Mouse (Mus musculus): Measurements from ENCODE around the gene Clpp. TPM values are rescaled to one million over a fixed set of nuclear protein-coding genes. Genes with fewer than 3 reads are reported as not detected.

Clpp gene
- polyA plus RNA-seq, 1 experiment from 2014 or later, result 158 TPM

DNA sequence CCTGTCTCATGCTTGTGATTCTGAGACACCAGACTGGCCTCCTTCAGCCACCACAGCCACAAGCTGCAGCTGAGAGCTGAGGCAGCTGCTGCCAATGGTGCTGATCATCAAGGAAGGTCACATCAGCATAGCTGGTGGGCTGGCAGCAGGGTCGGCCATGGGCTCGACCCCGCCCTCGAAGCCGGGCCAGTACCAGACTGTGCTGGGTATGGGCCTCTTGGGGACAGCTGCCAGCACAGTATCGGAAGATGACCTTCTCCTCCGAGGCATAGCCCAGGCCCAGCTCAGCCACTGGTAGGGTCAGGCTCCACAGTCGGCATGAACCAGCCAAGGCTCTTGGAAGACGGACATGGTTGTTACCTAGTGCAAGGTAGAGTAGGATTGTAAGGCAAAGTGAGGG lies 9.3 kb downstream of the Clpp start:
- Histone ChIP-seq H3K27ac (ENCODE audit: low read depth) (no peak overlapping the region), H3K9ac (no peak overlapping the region), H3K4me3 (ENCODE audit: low read depth, low read length) (no peak overlapping the region), H3K27me3 (ENCODE audit: insufficient read depth, low read length) (no peaks in the 10 kb centered on the region), H3K9me3 (ENCODE audit: low read depth, low read length) (no peaks in the 10 kb centered on the region), H3K36me3 (ENCODE audit: insufficient read depth) (peaks cover 68% of the 10 kb centered on the region), H3K4me1 (ENCODE audit: insufficient read depth) (peaks cover 4% of the 10 kb centered on the region; the same call in 1 of the 2 replicates), H3K4me2 (no peak overlapping the region)
- TF ChIP-seq CTCF (IDR thresholded peaks at IDR 0.05; ENCODE audit: low read depth), result no peak
- WGBS, result 89% methylated on average over 9 of the region's 9 CpGs
- DNase-seq, result no peak
- ATAC-seq (ENCODE audit: insufficient read depth), result no peak

DNA sequence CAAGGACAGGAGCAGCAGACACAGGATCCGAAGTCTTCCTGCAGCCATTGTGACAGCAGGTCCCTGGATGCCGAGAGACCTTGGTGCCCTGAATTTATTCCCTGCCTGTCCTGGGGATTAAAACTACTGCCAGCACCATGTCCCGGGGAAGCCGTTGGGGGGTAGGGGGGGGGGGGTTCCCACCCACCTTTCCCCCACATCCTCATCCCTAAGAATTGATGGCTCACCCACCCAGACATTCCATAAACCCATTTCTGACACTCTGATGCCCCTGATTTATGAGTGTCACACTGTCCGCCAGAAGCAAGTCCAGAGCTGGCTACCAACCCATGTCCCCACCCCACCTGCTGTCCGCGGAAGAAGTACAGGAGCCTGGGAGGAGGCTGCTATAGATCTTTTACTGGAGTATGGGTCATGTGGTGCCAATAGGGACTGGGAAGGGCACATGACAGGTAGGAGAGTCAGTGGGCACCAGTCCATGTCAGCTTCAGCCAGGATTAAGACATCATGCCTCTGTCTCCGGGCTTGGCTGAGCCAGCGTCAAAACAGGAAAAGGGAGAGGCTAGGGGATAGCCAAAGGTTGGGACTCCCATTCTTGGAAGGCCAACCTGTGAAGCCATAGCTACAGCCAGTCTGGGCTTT lies 10.0 kb downstream of the Clpp start, which contains the start of gene Pspn:
TSS of gene Pspn (minus strand) at position 51 of the 642 bp plus-strand sequence.
- no peak for TF ChIP-seq CTCF (IDR thresholded peaks at IDR 0.05; ENCODE audit: low read depth)
- Histone ChIP-seq H3K9me3 (ENCODE audit: low read depth, low read length) (no peaks in the 10 kb centered on the region), H3K4me2 (no peak within 1 kb of the TSS), H3K9ac (no peak within 1 kb of the TSS), H3K27ac (ENCODE audit: low read depth) (no peak within 1 kb of the TSS), H3K27me3 (ENCODE audit: insufficient read depth, low read length) (no peaks in the 10 kb centered on the region), H3K4me1 (ENCODE audit: insufficient read depth) (peaks cover 4% of the 10 kb centered on the region; the same call in 1 of the 2 replicates), H3K4me3 (ENCODE audit: low read depth, low read length) (no peak within 1 kb of the TSS), H3K36me3 (ENCODE audit: insufficient read depth) (peaks cover 67% of the 10 kb centered on the region)
- ATAC-seq (ENCODE audit: insufficient read depth) (no peak), DNase-seq (no peak)
- WGBS, result 78% methylated on average over 9 of the region's 9 CpGs

DNA sequence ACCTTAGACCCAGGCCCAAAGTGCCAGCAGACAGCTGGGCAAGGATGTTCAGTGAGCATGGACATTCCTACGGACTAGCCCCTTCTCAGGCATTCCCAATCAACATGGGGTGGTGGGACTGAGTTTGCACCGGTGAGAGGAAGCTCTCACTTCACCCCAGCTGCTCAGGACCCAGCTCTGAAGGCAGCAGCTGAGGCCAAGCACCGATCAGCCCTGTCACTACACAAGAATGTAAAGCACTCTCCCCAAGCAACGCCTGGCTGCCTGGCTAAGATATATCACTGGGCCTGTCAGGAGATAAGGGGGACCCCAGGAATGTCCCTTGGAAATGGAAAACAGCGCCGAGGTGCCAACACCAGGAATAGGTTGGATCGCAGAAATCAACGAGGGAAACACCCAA lies 11.1 kb downstream of the Clpp start:
- H3K9me3 ChIP-seq (ENCODE audit: low read depth, low read length), result no peaks in the 10 kb centered on the region
- H3K4me1 ChIP-seq (ENCODE audit: insufficient read depth), result peaks cover 4% of the 10 kb centered on the region; the same call in 1 of the 2 replicates
- DNase-seq (no peak), ATAC-seq (ENCODE audit: insufficient read depth) (no peak)
- no peaks in the 10 kb centered on the region for H3K27me3 ChIP-seq (ENCODE audit: insufficient read depth, low read length)
- no peak for TF ChIP-seq CTCF (IDR thresholded peaks at IDR 0.05; ENCODE audit: low read depth)
- 43% methylated on average over 8 of the region's 8 CpGs for WGBS
- no peak overlapping the region for H3K4me2 ChIP-seq
- no peak overlapping the region for H3K4me3 ChIP-seq (ENCODE audit: low read depth, low read length)
- no peak overlapping the region for H3K27ac ChIP-seq (ENCODE audit: low read depth)
- no peak overlapping the region for H3K9ac ChIP-seq
- H3K36me3 ChIP-seq (ENCODE audit: insufficient read depth), result peaks cover 67% of the 10 kb centered on the region

DNA sequence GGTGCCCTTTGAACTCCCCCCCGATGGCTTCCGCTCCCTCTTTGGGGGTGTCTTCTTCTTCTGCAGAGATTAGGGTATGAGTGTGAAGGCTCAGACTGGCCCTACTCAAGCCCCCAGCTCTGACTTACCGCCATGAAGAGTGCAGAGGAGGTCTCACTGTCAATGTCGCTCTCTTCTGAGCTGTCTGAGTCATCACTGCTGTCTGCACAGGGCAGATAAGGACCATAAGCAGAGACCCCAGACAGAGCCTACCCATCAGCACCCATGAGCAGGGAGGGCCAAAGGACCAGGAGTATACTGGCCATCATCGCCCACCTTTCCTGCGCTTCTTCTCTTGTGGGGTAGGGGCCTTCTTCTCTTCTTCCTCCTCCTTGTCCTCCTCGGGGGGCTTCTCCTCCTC lies 13.9 kb downstream of the Clpp start:
- DNase-seq (no peak), ATAC-seq (ENCODE audit: insufficient read depth) (no peak)
- no peak for TF ChIP-seq CTCF (IDR thresholded peaks at IDR 0.05; ENCODE audit: low read depth)
- Histone ChIP-seq H3K9me3 (ENCODE audit: low read depth, low read length) (no peaks in the 10 kb centered on the region), H3K27ac (ENCODE audit: low read depth) (no peak overlapping the region), H3K27me3 (ENCODE audit: insufficient read depth, low read length) (no peaks in the 10 kb centered on the region), H3K4me3 (ENCODE audit: low read depth, low read length) (no peak overlapping the region), H3K9ac (no peak overlapping the region), H3K4me2 (no peak overlapping the region), H3K4me1 (ENCODE audit: insufficient read depth) (no peaks in the 10 kb centered on the region), H3K36me3 (ENCODE audit: insufficient read depth) (peaks cover 88% of the 10 kb centered on the region)
- WGBS, result 87% methylated on average over 7 of the region's 7 CpGs

DNA sequence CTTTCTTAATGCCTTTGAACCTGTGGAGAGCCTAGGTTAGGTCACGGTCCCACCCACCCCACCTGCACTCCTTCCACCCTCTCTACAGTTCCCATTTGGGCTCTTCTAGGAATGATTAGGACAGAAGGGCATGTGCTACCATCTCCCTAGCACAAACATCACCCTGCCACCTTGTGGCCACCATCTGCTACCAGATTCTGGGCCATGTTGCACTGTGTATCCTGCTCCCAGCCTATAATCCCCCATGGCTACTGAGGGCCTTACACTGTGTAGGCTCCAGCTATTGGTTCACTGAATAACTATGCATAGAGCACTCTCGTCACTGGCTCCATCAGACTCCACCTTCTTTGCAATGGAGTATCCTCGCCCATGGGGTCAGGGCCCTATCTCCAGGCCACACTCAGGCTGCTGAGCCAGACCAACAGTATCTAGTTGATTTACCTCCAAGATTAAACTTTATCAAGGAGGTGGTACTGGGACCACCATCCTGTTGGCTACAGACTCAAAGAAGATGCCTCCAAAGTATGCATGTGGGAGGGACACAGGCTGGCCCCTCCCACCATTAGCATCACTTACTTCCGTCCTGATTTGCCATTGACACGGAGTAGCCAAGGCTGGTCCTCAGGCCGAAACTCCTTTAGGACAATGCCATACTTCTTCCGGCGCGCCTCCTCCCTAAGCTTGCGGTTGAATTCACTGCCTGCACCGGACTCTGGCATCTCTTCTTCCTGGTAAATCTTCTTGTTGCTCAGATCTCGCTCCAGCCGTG lies 17.2 kb downstream of the Clpp start:
- H3K4me3 ChIP-seq (ENCODE audit: low read depth, low read length), result no peak overlapping the region
- 91% methylated on average over 13 of the region's 13 CpGs for WGBS
- H3K27me3 ChIP-seq (ENCODE audit: insufficient read depth, low read length), result no peaks in the 10 kb centered on the region

DNA sequence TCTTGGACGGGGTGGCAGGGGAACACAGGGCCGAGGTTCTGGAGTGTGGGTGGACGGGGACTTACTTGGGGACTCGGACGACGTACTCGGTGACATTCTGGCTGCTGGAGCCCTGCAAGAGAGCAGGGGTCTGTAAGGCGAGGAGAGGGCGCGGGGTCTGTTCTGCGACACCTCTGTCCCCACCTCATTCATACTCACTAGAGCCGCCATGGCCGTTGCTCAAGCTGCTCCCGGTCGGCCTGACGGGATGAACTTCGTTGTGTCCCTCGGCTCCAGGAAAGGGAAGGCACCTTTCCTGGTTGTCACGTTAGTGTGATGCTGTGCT lies 20.8 kb downstream of the Clpp start:
- Histone ChIP-seq H3K4me2 (peak overlapping the region; percentile 91), H3K9ac (peak overlapping the region; percentile 80), H3K9me3 (ENCODE audit: low read depth, low read length) (no peaks in the 10 kb centered on the region), H3K27me3 (ENCODE audit: insufficient read depth, low read length) (no peaks in the 10 kb centered on the region), H3K4me3 (ENCODE audit: low read depth, low read length) (peak overlapping the region; percentile 85), H3K27ac (ENCODE audit: low read depth) (peak overlapping the region; percentile 83), H3K36me3 (ENCODE audit: insufficient read depth) (peaks cover 38% of the 10 kb centered on the region), H3K4me1 (ENCODE audit: insufficient read depth) (no peaks in the 10 kb centered on the region; the same call in 1 of the 2 replicates)
- under 1% methylated on average over 19 of the region's 19 CpGs for WGBS
- no peak for DNase-seq
- ATAC-seq (ENCODE audit: insufficient read depth), result peak; percentile 38
- TF ChIP-seq CTCF (IDR thresholded peaks at IDR 0.05; ENCODE audit: low read depth), result no peak

More for the DNA sequence above, 17.2 kb downstream of the Clpp start:
- Histone ChIP-seq H3K36me3 (ENCODE audit: insufficient read depth) (peaks cover 72% of the 10 kb centered on the region), H3K9me3 (ENCODE audit: low read depth, low read length) (no peaks in the 10 kb centered on the region), H3K4me1 (ENCODE audit: insufficient read depth) (no peaks in the 10 kb centered on the region; the same call in 1 of the 2 replicates), H3K4me2 (no peak overlapping the region), H3K9ac (no peak overlapping the region), H3K27ac (ENCODE audit: low read depth) (no peak overlapping the region)
- DNase-seq (no peak), ATAC-seq (ENCODE audit: insufficient read depth) (no peak)
- TF ChIP-seq CTCF (IDR thresholded peaks at IDR 0.05; ENCODE audit: low read depth), result peak; percentile 44

Measured in lung, embryonic 14.5 days (tissue).